Mouse (Mus musculus): ENCODE measurements around the gene S1pr2.

DNA sequence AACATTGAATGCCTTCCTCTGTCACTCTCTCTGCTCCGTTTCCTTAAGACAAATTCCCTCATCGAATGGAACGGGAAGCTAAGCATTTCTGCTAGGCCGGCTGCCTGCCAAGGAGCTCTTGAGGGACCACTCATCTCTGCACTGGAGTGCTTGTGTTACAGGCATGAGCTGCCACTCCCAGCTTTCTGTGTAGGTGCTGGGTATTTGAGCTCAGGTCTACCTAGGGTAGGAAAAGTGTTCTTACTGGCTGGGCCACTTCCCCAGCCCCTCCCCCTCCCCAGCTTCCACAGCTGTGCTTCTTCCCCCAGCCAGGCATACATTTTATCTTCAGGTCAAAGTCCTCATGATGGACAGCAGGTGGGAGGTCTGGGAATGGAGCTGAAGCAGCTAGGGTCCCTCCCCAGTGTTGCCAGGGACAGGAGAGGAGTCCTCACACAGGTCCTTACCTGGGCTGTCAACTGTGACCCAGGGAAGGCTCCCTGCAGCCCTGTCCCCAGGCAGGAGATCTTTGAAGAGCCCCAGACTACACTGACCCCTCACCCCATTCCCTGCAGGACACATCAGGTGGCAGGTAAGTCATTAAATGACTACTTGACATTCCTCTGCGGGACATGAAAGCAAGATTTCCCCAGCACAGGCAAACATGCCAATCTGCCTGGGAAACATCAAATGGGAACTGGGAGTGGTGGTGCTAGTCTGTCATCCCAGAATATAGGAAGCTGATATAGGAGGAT is 16.8 kb upstream of the S1pr2 start:
- no peak for TF ChIP-seq CTCF (IDR thresholded peaks at IDR 0.05; ENCODE audit: low read depth, low read length)
- no peak for TF ChIP-seq POLR2A (IDR thresholded peaks at IDR 0.05; ENCODE audit: borderline replicate concordance, low read depth, low read length)
